ENCODE assay signal across 32 mouse cellular contexts in genomic region chr9:50176131-50176530, GRCm38 (mm10).
"Had no signal": no experiment of that assay in that cellular context is flagged by ENCODE, and none has a peak within 500 bp of the region (broad histone marks: within the 10 kb centered on the region; RNA-seq: fewer than 3 reads in every experiment).

No protein-coding gene starts in this region.

- H3K27ac ChIP-seq: limb, embryonic 10.5 days; limb, embryonic 12.5 days; limb, embryonic 13.5 days; limb, embryonic 15.5 days; liver, embryonic 12.5 days; liver, embryonic 13.5 days; liver, embryonic 14.5 days; liver, embryonic 15.5 days; lung, embryonic 15.5 days; macrophage; midbrain, embryonic 10.5 days; midbrain, embryonic 12.5 days; midbrain, embryonic 13.5 days; midbrain, embryonic 15.5 days; neural tube, embryonic 12.5 days; neural tube, embryonic 13.5 days had no signal

- H3K27me3 ChIP-seq: limb, embryonic 12.5 days; limb, embryonic 13.5 days; limb, embryonic 15.5 days; liver, embryonic 12.5 days; liver, embryonic 13.5 days; liver, embryonic 15.5 days; lung, embryonic 15.5 days; megakaryocyte, embryonic 14.5 days; midbrain, embryonic 12.5 days; midbrain, embryonic 13.5 days; midbrain, embryonic 15.5 days; neural tube, embryonic 12.5 days had no signal

- ATAC-seq: liver, embryonic 12.5 days; liver, postnatal 0 days; lung, postnatal 0 days; midbrain, embryonic 13.5 days; midbrain, embryonic 15.5 days; midbrain, embryonic 16.5 days had no signal

- DNase-seq: left cerebral cortex, postnatal 4 days; liver; liver, embryonic 13.5 days; liver, postnatal 0 days; lung, adult 18-20 months; lung, adult 2 months; lung, embryonic 14.5 days; lung, postnatal 10 days; lung, postnatal 14 days; lung, postnatal 4 days; midbrain, embryonic 14.5 days had no signal

- H3K4me1 ChIP-seq: liver, embryonic 12.5 days; liver, embryonic 13.5 days; liver, embryonic 15.5 days; megakaryocyte, embryonic 14.5 days; midbrain, embryonic 10.5 days; midbrain, embryonic 12.5 days had no signal

- H3K9ac ChIP-seq: limb, embryonic 12.5 days; limb, embryonic 13.5 days; limb, embryonic 15.5 days; liver, embryonic 12.5 days; liver, embryonic 13.5 days; liver, embryonic 14.5 days; liver, embryonic 15.5 days; liver, postnatal 0 days; lung, embryonic 14.5 days; lung, embryonic 15.5 days; midbrain, embryonic 12.5 days; midbrain, embryonic 13.5 days; midbrain, embryonic 15.5 days; neural tube, embryonic 12.5 days; neural tube, embryonic 13.5 days had no signal

- H3K4me3 ChIP-seq: limb, embryonic 10.5 days; limb, embryonic 12.5 days; limb, embryonic 13.5 days; limb, embryonic 15.5 days; liver, embryonic 12.5 days; liver, embryonic 13.5 days; liver, embryonic 15.5 days; lung, embryonic 15.5 days; megakaryocyte, embryonic 14.5 days; midbrain, embryonic 10.5 days; midbrain, embryonic 12.5 days; midbrain, embryonic 13.5 days; midbrain, embryonic 15.5 days; myocyte; neural tube, embryonic 12.5 days; neural tube, embryonic 13.5 days had no signal

- H3K9me3 ChIP-seq: limb, embryonic 10.5 days; limb, embryonic 12.5 days; limb, embryonic 13.5 days; limb, embryonic 15.5 days; liver, embryonic 12.5 days; liver, embryonic 13.5 days; liver, embryonic 15.5 days; lung, embryonic 15.5 days; midbrain, embryonic 10.5 days; midbrain, embryonic 12.5 days; midbrain, embryonic 13.5 days; midbrain, embryonic 15.5 days; neural tube, embryonic 12.5 days; neural tube, embryonic 13.5 days had no signal

- H3K4me2 ChIP-seq: limb, embryonic 12.5 days; limb, embryonic 13.5 days; limb, embryonic 15.5 days; liver, embryonic 11.5 days; liver, embryonic 12.5 days; liver, embryonic 13.5 days; liver, embryonic 15.5 days; lung, embryonic 14.5 days; lung, embryonic 15.5 days; midbrain, embryonic 11.5 days; midbrain, embryonic 12.5 days; midbrain, embryonic 13.5 days; midbrain, embryonic 15.5 days; neural tube, embryonic 12.5 days; neural tube, embryonic 13.5 days had no signal

- H3K36me3 ChIP-seq: limb, embryonic 10.5 days; limb, embryonic 12.5 days; limb, embryonic 13.5 days; limb, embryonic 15.5 days; liver, embryonic 12.5 days; liver, embryonic 13.5 days; liver, embryonic 15.5 days; lung, embryonic 15.5 days; midbrain, embryonic 10.5 days; midbrain, embryonic 12.5 days; midbrain, embryonic 13.5 days; midbrain, embryonic 15.5 days; neural tube, embryonic 12.5 days; neural tube, embryonic 13.5 days had no signal
